9 mouse cellular contexts compared by ENCODE assay signal in genomic region chr17:27642491-27643062, GRCm38 (mm10). TPM values are rescaled to one million over a fixed set of nuclear protein-coding genes. Genes with fewer than 3 reads are reported as not detected.
A peak's percentile ranks its signal among the peaks of the same experiment; 100 is the strongest.
DNase-seq lines count a peak whose midpoint lies in the region; ATAC-seq and TF ChIP-seq lines count a peak whose summit lies in the region.
"Had no signal": no experiment of that assay in that cellular context is flagged by ENCODE, and none has a peak within 500 bp of the region (broad histone marks: within the 10 kb centered on the region; RNA-seq: fewer than 3 reads in every experiment).

No protein-coding gene starts in this region.

- H3K4me3 ChIP-seq in kidney, embryonic 15.5 days (replicated peaks), result no peak overlapping the region
- H3K4me3 ChIP-seq in layer of hippocampus, adult 2 months, result peak overlapping the region; percentile 22; the same call in 1 of the 2 replicates
- peak overlapping the region; percentile 2; the same call in 1 of the 2 replicates for H3K4me3 ChIP-seq in midbrain, embryonic 10.5 days
- H3K4me3 ChIP-seq in stomach, embryonic 16.5 days (replicated peaks; ENCODE audit: low read length), result no peak overlapping the region

- DNase-seq in kidney, adult 11 months, result no peak
- DNase-seq in cerebellum, adult 9-10 months, result peak; percentile 99
- peak; percentile 69 to 80 for DNase-seq in layer of hippocampus, adult 2 months (ENCODE audit: low spot score in 2 of 2)
- DNase-seq in midbrain, embryonic 10.5 days (ENCODE audit: low spot score), result no peak
- no peak for DNase-seq in liver

- H3K27ac ChIP-seq in kidney, embryonic 15.5 days, result peak overlapping the region; percentile 37
- H3K27ac ChIP-seq in layer of hippocampus, adult 2 months, result peak overlapping the region; percentile 90
- peak overlapping the region; percentile 49 for H3K27ac ChIP-seq in midbrain, embryonic 10.5 days (replicated peaks)
- H3K27ac ChIP-seq in stomach, embryonic 16.5 days (ENCODE audit: low read length), result peak overlapping the region; percentile 69

- H3K4me1 ChIP-seq in kidney, embryonic 15.5 days, result peaks cover 12% of the 10 kb centered on the region
- H3K4me1 ChIP-seq in midbrain, embryonic 10.5 days, result peaks cover 10% of the 10 kb centered on the region
- H3K4me1 ChIP-seq in stomach, embryonic 16.5 days (ENCODE audit: control insufficient read depth, insufficient read depth, low read length), result 0 out of 2 replicates have a peak, but pooled peaks cover 3% of the 10 kb centered on the region

- H3K36me3 ChIP-seq in kidney, embryonic 15.5 days, result no peaks in the 10 kb centered on the region
- no peaks in the 10 kb centered on the region for H3K36me3 ChIP-seq in midbrain, embryonic 10.5 days
- no peaks in the 10 kb centered on the region for H3K36me3 ChIP-seq in stomach, embryonic 16.5 days (ENCODE audit: control insufficient read depth, insufficient read depth, low read length)
- H3K36me3 ChIP-seq: G1E had no signal

- no peak overlapping the region for H3K9ac ChIP-seq in kidney, embryonic 15.5 days
- peak overlapping the region; percentile 37 for H3K9ac ChIP-seq in stomach, embryonic 16.5 days (ENCODE audit: low read length)

- ATAC-seq in kidney, embryonic 15.5 days (replicated peaks; ENCODE audit: low FRiP score), result peak; percentile 80
- peak; percentile 64 for ATAC-seq in frontal cortex, adult (ENCODE audit: low TSS enrichment)
- peak; percentile 44; the same call in 1 of the 2 replicates for ATAC-seq in stomach, embryonic 16.5 days (ENCODE audit: insufficient read depth, low FRiP score)

- WGBS in kidney, embryonic 15.5 days, result 4% methylated on average over 12 of the region's 12 CpGs
- WGBS in midbrain, embryonic 10.5 days, result 59% methylated on average over 12 of the region's 12 CpGs
- WGBS in stomach, embryonic 16.5 days, result 17% methylated on average over 12 of the region's 12 CpGs

- no peak for TF ChIP-seq CTCF in layer of hippocampus, adult 2 months (conservative IDR thresholded peaks at IDR 0.05)

- no peaks in the 10 kb centered on the region for H3K9me3 ChIP-seq in kidney, embryonic 15.5 days (replicated peaks)
- no peaks in the 10 kb centered on the region for H3K9me3 ChIP-seq in midbrain, embryonic 10.5 days (replicated peaks)
- H3K9me3 ChIP-seq in stomach, embryonic 16.5 days (replicated peaks; ENCODE audit: control insufficient read depth, low read length), result no peaks in the 10 kb centered on the region
- H3K9me3 ChIP-seq: G1E had no signal

- no peaks in the 10 kb centered on the region for H3K27me3 ChIP-seq in kidney, embryonic 15.5 days
- no peaks in the 10 kb centered on the region for H3K27me3 ChIP-seq in midbrain, embryonic 10.5 days (ENCODE audit: low read depth, poor library complexity, severe bottlenecking)
- H3K27me3 ChIP-seq in stomach, embryonic 16.5 days (ENCODE audit: control insufficient read depth, insufficient read depth, low read length), result no peaks in the 10 kb centered on the region

- H3K4me2 ChIP-seq in kidney, embryonic 15.5 days, result peak overlapping the region; percentile 39
- no peak overlapping the region for H3K4me2 ChIP-seq in stomach, embryonic 16.5 days (ENCODE audit: low read depth, low read length)

RNA-seq across cellular contexts. Expression of gene Rps10, which starts 6.1 kb away (rescaled TPM):
- polyA plus RNA-seq in kidney, embryonic 15.5 days (2015; fragmentation: Nextera tagmentation; extraction: Ambion mirVana), result 973 and 1,016 TPM in 2 replicates
- total RNA-seq in layer of hippocampus, adult 2 months (2021), result 100 to 1,000 TPM; 495 to 504 TPM
- polyA plus RNA-seq in midbrain, embryonic 10.5 days (2016; fragmentation: Nextera tagmentation; extraction: Ambion mirVana), result 731 and 876 TPM in 2 replicates
- polyA plus RNA-seq in stomach, embryonic 16.5 days (2015; fragmentation: Nextera tagmentation; extraction: Ambion mirVana), result 734 and 881 TPM in 2 replicates

RNA-seq across cellular contexts. Expression of gene RPS10-NUDT3, which starts 7.6 kb away (rescaled TPM):
- polyA plus RNA-seq in kidney, embryonic 15.5 days (2015; fragmentation: Nextera tagmentation; extraction: Ambion mirVana), result not detected in 2 replicates
- not detected for total RNA-seq in layer of hippocampus, adult 2 months (2021)
- polyA plus RNA-seq in midbrain, embryonic 10.5 days (2016; fragmentation: Nextera tagmentation; extraction: Ambion mirVana), result not detected in 2 replicates
- polyA plus RNA-seq in stomach, embryonic 16.5 days (2015; fragmentation: Nextera tagmentation; extraction: Ambion mirVana), result not detected in 2 replicates
- total RNA-seq: G1E had no signal
- polyA plus RNA-seq: G1E had no signal

RNA-seq across cellular contexts. Expression of gene Pacsin1, which starts 12.7 kb away (rescaled TPM):
- polyA plus RNA-seq in kidney, embryonic 15.5 days (2015; fragmentation: Nextera tagmentation; extraction: Ambion mirVana), result 0.99 and 1.5 TPM in 2 replicates
- 100 to 1,000 TPM; 321 to 335 TPM for total RNA-seq in layer of hippocampus, adult 2 months (2021)
- polyA plus RNA-seq in midbrain, embryonic 10.5 days (2016; fragmentation: Nextera tagmentation; extraction: Ambion mirVana), result 3.1 and 3.3 TPM in 2 replicates
- polyA plus RNA-seq in stomach, embryonic 16.5 days (2015; fragmentation: Nextera tagmentation; extraction: Ambion mirVana), result 1.2 and 1.6 TPM in 2 replicates
- polyA plus RNA-seq: G1E had no signal

RNA-seq across cellular contexts. Expression of gene Nudt3, which starts 19.3 kb away (rescaled TPM):
- polyA plus RNA-seq in kidney, embryonic 15.5 days (2015; fragmentation: Nextera tagmentation; extraction: Ambion mirVana), result 75.2 and 81.5 TPM in 2 replicates
- 100 to 1,000 TPM; 462 to 510 TPM for total RNA-seq in layer of hippocampus, adult 2 months (2021)
- 90.0 and 109 TPM in 2 replicates for polyA plus RNA-seq in midbrain, embryonic 10.5 days (2016; fragmentation: Nextera tagmentation; extraction: Ambion mirVana)
- polyA plus RNA-seq in stomach, embryonic 16.5 days (2015; fragmentation: Nextera tagmentation; extraction: Ambion mirVana), result 63.1 and 63.4 TPM in 2 replicates

Comparison
In these comparisons a context has a peak if more than half of its experiments do, and no peak if none do; other contexts are left out.
1. H3K27ac ChIP-seq: peak in every context shown above with its lines; median percentile 90 in layer of hippocampus, adult 2 months; 69 in stomach, embryonic 16.5 days; 49 in midbrain, embryonic 10.5 days; 37 in kidney, embryonic 15.5 days.
2. H3K4me3 ChIP-seq: peak in layer of hippocampus, adult 2 months (single experiment) and midbrain, embryonic 10.5 days (single experiment); none in kidney, embryonic 15.5 days (single experiment) and stomach, embryonic 16.5 days (single experiment).
3. DNase-seq: peak in cerebellum, adult 9-10 months (single experiment) and layer of hippocampus, adult 2 months (2 of 2); none in kidney, adult 11 months (single experiment), midbrain, embryonic 10.5 days (single experiment) and liver (single experiment).
4. Peak in every context shown above with its lines, with median percentiles within 50 percentile points of each other: ATAC-seq.